Mouse (Mus musculus) embryo, embryonic 11 days (tissue): ENCODE measurements around the gene Wdr59.

Experiments
- DNase-seq: peaks from one replicate; pipeline ENCODE4 v3.0.0-alpha.2; 2015

The Wdr59 gene

GRCm38 (mm10) chr8:111490034-111490591 is 31.8 kb downstream of the Wdr59 start:
- DNase-seq, result no peak

GRCm38 (mm10) chr8:111480691-111481090 is 41.2 kb downstream of the Wdr59 start:
- DNase-seq, result no peak

- no peak for DNase-seq
Observed at GRCm38 (mm10) chr8:111477761-111478465, 44.0 kb downstream of the Wdr59 start.

- DNase-seq, result no peak
Observed at GRCm38 (mm10) chr8:111471526-111472081, 50.3 kb downstream of the Wdr59 start.

- DNase-seq, result no peak
Observed at GRCm38 (mm10) chr8:111469013-111469412, 52.9 kb downstream of the Wdr59 start.

GRCm38 (mm10) chr8:111465341-111465740 is 56.6 kb downstream of the Wdr59 start:
- peak; percentile 16 for DNase-seq

GRCm38 (mm10) chr8:111464526-111464925 is 57.4 kb downstream of the Wdr59 start:
- no peak for DNase-seq

GRCm38 (mm10) chr8:111449671-111450070 is 72.2 kb downstream of the Wdr59 start:
- no peak for DNase-seq

GRCm38 (mm10) chr8:111445960-111446660 is 75.8 kb downstream of the Wdr59 start:
- no peak for DNase-seq

GRCm38 (mm10) chr8:111445558-111445957 is 76.3 kb downstream of the Wdr59 start:
- DNase-seq, result no peak

- no peak for DNase-seq
Observed at GRCm38 (mm10) chr8:111444245-111444644, 77.6 kb downstream of the Wdr59 start.

GRCm38 (mm10) chr8:111439189-111439588 is 82.7 kb downstream of the Wdr59 start:
- DNase-seq, result peak; percentile 87

GRCm38 (mm10) chr8:111435071-111435828 is 86.6 kb downstream of the Wdr59 start:
- peak; percentile 7 for DNase-seq

GRCm38 (mm10) chr8:111424646-111425045 is 97.2 kb downstream of the Wdr59 start:
- no peak for DNase-seq

- DNase-seq, result no peak
Observed at GRCm38 (mm10) chr8:111424181-111424580, 97.7 kb downstream of the Wdr59 start.

- no peak for DNase-seq
Observed at GRCm38 (mm10) chr8:111422614-111423013, 99.3 kb downstream of the Wdr59 start.

GRCm38 (mm10) chr8:111419171-111419570 is 102.7 kb downstream of the Wdr59 start:
- DNase-seq, result no peak

- DNase-seq, result peak; percentile 54
Observed at GRCm38 (mm10) chr8:111418601-111419000, 103.3 kb downstream of the Wdr59 start.

- no peak for DNase-seq
Observed at GRCm38 (mm10) chr8:111417222-111417621, 104.7 kb downstream of the Wdr59 start.

- peak; percentile 14 for DNase-seq
Observed at GRCm38 (mm10) chr8:111403391-111403790, 118.5 kb downstream of the Wdr59 start.
